Mouse (Mus musculus): ENCODE results near the gene Strbp.
A peak's percentile ranks its signal among the peaks of the same experiment; 100 is the strongest.
"Not testable (repeated sequence)": the region's sequence is repeated elsewhere in the genome, so short reads cannot be mapped to it uniquely, and the experiment has no call there.

Strbp gene

GRCm38 (mm10) chr2:37518561-37519285 is 184.9 kb downstream of the Strbp start:
- no peak for DNase-seq

- peak; percentile 21 for DNase-seq
Observed at GRCm38 (mm10) chr2:37516922-37517462, 186.7 kb downstream of the Strbp start.

- peak; percentile 45 for DNase-seq
Observed at GRCm38 (mm10) chr2:37516030-37516710, 187.5 kb downstream of the Strbp start, which contains the start of gene Gpr21. TSS of gene Gpr21 (plus strand) at chr2:37516332.

GRCm38 (mm10) chr2:37511134-37511901 is 192.3 kb downstream of the Strbp start:
- no peak for DNase-seq

- DNase-seq = not testable (repeated sequence)
Observed at GRCm38 (mm10) chr2:37505856-37506255, 197.8 kb downstream of the Strbp start.

- no peak for DNase-seq
Observed at GRCm38 (mm10) chr2:37497321-37497720, 206.3 kb downstream of the Strbp start.

- DNase-seq = no peak
Observed at GRCm38 (mm10) chr2:37488956-37489355, 214.7 kb downstream of the Strbp start.

- DNase-seq = no peak
Observed at GRCm38 (mm10) chr2:37486408-37486807, 217.3 kb downstream of the Strbp start.

GRCm38 (mm10) chr2:37485370-37485769 is 218.3 kb downstream of the Strbp start:
- DNase-seq = peak; percentile 66

- DNase-seq = no peak
Observed at GRCm38 (mm10) chr2:37484165-37484564, 219.5 kb downstream of the Strbp start.

- DNase-seq = no peak
Observed at GRCm38 (mm10) chr2:37480039-37480438, 223.6 kb downstream of the Strbp start.

- DNase-seq = no peak
Observed at GRCm38 (mm10) chr2:37479559-37479958, 224.1 kb downstream of the Strbp start.

GRCm38 (mm10) chr2:37466266-37466665 is 237.4 kb downstream of the Strbp start:
- no peak for DNase-seq

- no peak for DNase-seq
Observed at GRCm38 (mm10) chr2:37460707-37461106, 243.0 kb downstream of the Strbp start.

- no peak for DNase-seq
Observed at GRCm38 (mm10) chr2:37452376-37452760, 251.3 kb downstream of the Strbp start.

- peak; percentile 98 for DNase-seq
Observed at GRCm38 (mm10) chr2:37451667-37452375, 251.8 kb downstream of the Strbp start.

- DNase-seq = peak; percentile 98
Observed at GRCm38 (mm10) chr2:37442611-37443591, 260.8 kb downstream of the Strbp start, which contains the start of the genes Zbtb26, Zbtb6 and Rabgap1. TSS of gene Zbtb26 (minus strand) at chr2:37443135. TSS of gene Zbtb6 (minus strand) at chr2:37443171. TSS of gene Rabgap1 (plus strand) at chr2:37443279.
